Mouse (Mus musculus): Measurements from ENCODE around the gene Slc28a1.

- TF ChIP-seq CTCF (IDR thresholded peaks at IDR 0.05; ENCODE audit: borderline replicate concordance, insufficient read depth, low read depth, low read length) (no peak), POLR2A (IDR thresholded peaks at IDR 0.05; ENCODE audit: borderline replicate concordance, insufficient read depth, low read length) (no peak)
Observed at GRCm38 (mm10) chr7:81122808-81123207, 8.2 kb downstream of the Slc28a1 start.

All from cerebellum, adult 2 months (tissue).